In genomic region chr17:71299879-71300278, GRCm38 (mm10) we compare ENCODE assay signal across 13 mouse cellular contexts. TPM values are rescaled to one million over a fixed set of nuclear protein-coding genes. Genes with fewer than 3 reads are reported as not detected.
A peak's percentile ranks its signal among the peaks of the same experiment; 100 is the strongest.
DNase-seq lines count a peak whose midpoint lies in the region; ATAC-seq and TF ChIP-seq lines count a peak whose summit lies in the region.
"Had no signal": no experiment of that assay in that cellular context is flagged by ENCODE, and none has a peak within 500 bp of the region (broad histone marks: within the 10 kb centered on the region; RNA-seq: fewer than 3 reads in every experiment).

No protein-coding gene starts in this region.

- no peak overlapping the region for H3K4me3 ChIP-seq in gastrocnemius, adult 2 months
- H3K4me3 ChIP-seq in lung, postnatal 0 days (ENCODE audit: low read depth, low read length): no peak overlapping the region
- H3K4me3 ChIP-seq in liver, adult 2 months (ENCODE audit: insufficient read depth, low read depth, low read length): no peak overlapping the region
- H3K4me3 ChIP-seq in myocyte: no peak overlapping the region
- no peak overlapping the region for H3K4me3 ChIP-seq in midbrain, embryonic 16.5 days (ENCODE audit: low read depth, low read length)
- H3K4me3 ChIP-seq: forebrain, embryonic 10.5 days; heart, embryonic 13.5 days; limb, embryonic 15.5 days had no signal

- no peaks in the 10 kb centered on the region for H3K79me2 ChIP-seq in liver, adult 2 months (ENCODE audit: control insufficient read depth, insufficient read depth, low read length)
- no peaks in the 10 kb centered on the region for H3K79me2 ChIP-seq in myocyte (ENCODE audit: control insufficient read depth, insufficient read depth)

- ATAC-seq in lung, postnatal 0 days: 0 out of 2 replicates have a peak, but pooled peaks have one; percentile 35
- no peak for ATAC-seq in midbrain, embryonic 16.5 days
- ATAC-seq: hindbrain, postnatal 0 days had no signal

- TF ChIP-seq CTCF in gastrocnemius, adult 2 months (IDR thresholded peaks at IDR 0.05): no peak
- TF ChIP-seq CTCF in lung, postnatal 0 days (IDR thresholded peaks at IDR 0.05): no peak
- no peak for TF ChIP-seq CTCF in liver, adult 2 months (IDR thresholded peaks at IDR 0.05; ENCODE audit: low read depth, low read length)

- H3K27me3 ChIP-seq in lung, postnatal 0 days (replicated peaks; ENCODE audit: insufficient read depth, low read length): no peaks in the 10 kb centered on the region
- no peaks in the 10 kb centered on the region for H3K27me3 ChIP-seq in liver, adult 2 months (ENCODE audit: control insufficient read depth, insufficient read depth, low read length)
- H3K27me3 ChIP-seq in myocyte (ENCODE audit: control insufficient read depth, insufficient read depth, insufficient read length): no peaks in the 10 kb centered on the region
- H3K27me3 ChIP-seq in midbrain, embryonic 16.5 days (ENCODE audit: control insufficient read depth, insufficient read depth, low read depth, low read length): no peaks in the 10 kb centered on the region
- H3K27me3 ChIP-seq: heart, embryonic 13.5 days; limb, embryonic 15.5 days had no signal

- H3K4me1 ChIP-seq in lung, postnatal 0 days (ENCODE audit: insufficient read depth, low read depth, low read length): no peaks in the 10 kb centered on the region
- H3K4me1 ChIP-seq in liver, adult 2 months (ENCODE audit: control insufficient read depth, insufficient read depth, low read length): no peaks in the 10 kb centered on the region
- no peaks in the 10 kb centered on the region for H3K4me1 ChIP-seq in midbrain, embryonic 16.5 days (ENCODE audit: control insufficient read depth, insufficient read depth, low read length)
- H3K4me1 ChIP-seq: forebrain, embryonic 10.5 days had no signal

- H3K36me3 ChIP-seq in lung, postnatal 0 days (ENCODE audit: insufficient read depth, low read length): no peaks in the 10 kb centered on the region
- no peaks in the 10 kb centered on the region for H3K36me3 ChIP-seq in liver, adult 2 months (ENCODE audit: control insufficient read depth, insufficient read depth, low read length)
- no peaks in the 10 kb centered on the region for H3K36me3 ChIP-seq in myocyte (ENCODE audit: control insufficient read depth, insufficient read depth)
- no peaks in the 10 kb centered on the region for H3K36me3 ChIP-seq in midbrain, embryonic 16.5 days (ENCODE audit: control insufficient read depth, insufficient read depth, low read length)
- H3K36me3 ChIP-seq: limb, embryonic 15.5 days had no signal

- H3K4me2 ChIP-seq in lung, postnatal 0 days (replicated peaks; ENCODE audit: low read depth, low read length): no peak overlapping the region
- H3K4me2 ChIP-seq in myocyte (ENCODE audit: low read depth): no peak overlapping the region
- no peak overlapping the region for H3K4me2 ChIP-seq in midbrain, embryonic 16.5 days (ENCODE audit: low read length)
- H3K4me2 ChIP-seq: heart, embryonic 13.5 days; limb, embryonic 15.5 days had no signal

- no peak for TF ChIP-seq POLR2A in liver, adult 2 months (IDR thresholded peaks at IDR 0.05; ENCODE audit: extremely low read depth, insufficient read depth, low read length)
- no peak for TF ChIP-seq POLR2A in myocyte (IDR thresholded peaks at IDR 0.05; ENCODE audit: insufficient read length, low read depth)

- H3K9me3 ChIP-seq in lung, postnatal 0 days (ENCODE audit: low read length): no peaks in the 10 kb centered on the region
- H3K9me3 ChIP-seq in midbrain, embryonic 16.5 days (replicated peaks; ENCODE audit: control insufficient read depth, low read length, poor library complexity, severe bottlenecking): no peaks in the 10 kb centered on the region
- H3K9me3 ChIP-seq: forebrain, embryonic 10.5 days; heart, embryonic 13.5 days; limb, embryonic 15.5 days had no signal

- intact Hi-C loops in gastrocnemius, adult 2 months (cut with DNase I): no loop called here

- WGBS in lung, postnatal 0 days: 86% methylated on average over 4 of the region's 4 CpGs
- WGBS in liver, adult 2 months: 72% methylated on average over 4 of the region's 4 CpGs
- 95% methylated on average over 4 of the region's 4 CpGs for WGBS in midbrain, embryonic 16.5 days

- TF ChIP-seq EP300 in lung, postnatal 0 days (IDR thresholded peaks at IDR 0.05): no peak

- peak overlapping the region; percentile 53 for H3K27ac ChIP-seq in gastrocnemius, adult 2 months
- no peak overlapping the region; the same call in 1 of the 2 replicates for H3K27ac ChIP-seq in lung, postnatal 0 days (ENCODE audit: low read length)
- H3K27ac ChIP-seq in liver, adult 2 months (replicated peaks; ENCODE audit: insufficient read depth, low read depth, low read length): no peak overlapping the region
- no peak overlapping the region for H3K27ac ChIP-seq in midbrain, embryonic 16.5 days (ENCODE audit: low read length)
- H3K27ac ChIP-seq: forebrain, embryonic 10.5 days; heart, embryonic 13.5 days; hindbrain, postnatal 0 days; limb, embryonic 15.5 days had no signal

- H3K9ac ChIP-seq in lung, postnatal 0 days (replicated peaks; ENCODE audit: low read depth): no peak overlapping the region
- no peak overlapping the region for H3K9ac ChIP-seq in liver, adult 2 months (ENCODE audit: low read depth, low read length)
- H3K9ac ChIP-seq in midbrain, embryonic 16.5 days (ENCODE audit: low read depth, low read length): no peak overlapping the region
- H3K9ac ChIP-seq: heart, embryonic 13.5 days; limb, embryonic 15.5 days had no signal

- H3ac ChIP-seq in myocyte (ENCODE audit: control insufficient read depth, insufficient read length): no peak overlapping the region

- DNase-seq in gastrocnemius, adult 2 months: peak; percentile 59
- DNase-seq in gastrocnemius, postnatal 10 days: no peak
- peak; percentile 63 for DNase-seq in lung, postnatal 0 days (ENCODE audit: low spot score)
- no peak for DNase-seq in lung, postnatal 14 days
- DNase-seq in liver, adult 2 months (ENCODE audit: extremely low read depth, low read depth, low spot score): peak; percentile 33
- DNase-seq in right cerebral cortex, adult 18-20 months: no peak
- DNase-seq: thymus, adult 18-20 months had no signal

TF ChIP-seq in myocyte, 11 proteins besides CTCF, POLR2A, EP300 and RAD21:
- TF ChIP-seq CEBPB (IDR thresholded peaks at IDR 0.05; ENCODE audit: insufficient read depth, poor library complexity, severe bottlenecking) (peak; percentile 68; the same call in 1 of the 2 replicates), REST (IDR thresholded peaks at IDR 0.05; ENCODE audit: insufficient read depth, insufficient read length) (no peak)

RNA-seq across cellular contexts. Expression of gene Emilin2, which starts 11.9 kb away (rescaled TPM):
- 1 to 10 TPM; 3.9 to 8.6 TPM for total RNA-seq in gastrocnemius, adult 2 months (2021)
- 10 to 100 TPM; 31.9 to 39.2 TPM for total RNA-seq in gastrocnemius, postnatal 10 days (2021)
- 4.3 and 5.0 TPM in 2 replicates for polyA plus RNA-seq in lung, postnatal 0 days (2015; fragmentation: Nextera tagmentation; extraction: Ambion mirVana)
- 1.1 and 1.5 TPM in 2 replicates for total RNA-seq in liver, adult 2 months (2014; rRNA removed)
- 0.31 and 1.7 TPM in 2 replicates for polyA plus RNA-seq in liver, adult 2 months (2012; rRNA removed)
- polyA plus RNA-seq in myocyte (2012; fragmentation: generic; extraction: Trizol): 3.2 TPM
- 1.0 and 1.4 TPM in 2 replicates for polyA plus RNA-seq in midbrain, embryonic 16.5 days (2015; fragmentation: Nextera tagmentation; extraction: Ambion mirVana)

Comparison
In these comparisons a context has a peak if more than half of its experiments do, and no peak if none do; other contexts are left out.
1. DNase-seq: peak in gastrocnemius, adult 2 months (single experiment), lung, postnatal 0 days (single experiment) and liver, adult 2 months (single experiment); none in gastrocnemius, postnatal 10 days (single experiment), lung, postnatal 14 days (single experiment) and right cerebral cortex, adult 18-20 months (single experiment).